Mouse (Mus musculus) left cerebral cortex, postnatal 14 days (tissue): ENCODE data around the gene Zfand2b. TPM values are rescaled to one million over a fixed set of nuclear protein-coding genes. Genes with fewer than 3 reads are reported as not detected.

Experiments used
- DNase-seq, 2 experiments: peaks; one replicate each; pipeline ENCODE4 v3.0.0; 2021 to 2022; ENCODE audit warnings: low spot score in 2 of 2, mixed read lengths in 1 of 2
- intact Hi-C: fragments of 180-260 bp; cut with DNase I; formaldehyde crosslinking; loops from one replicate; pipeline ENCODE4 v1.15.1; 2025
- total RNA-seq, 2 experiments: library from RNA; stranded (reverse); gene quantifications; 2 replicates each; pipeline ENCODE4 v1.2.3; 2021

The Zfand2b gene
- total RNA-seq, 2 experiments from 2014 or later: 21.4 to 22.8 TPM

DNA sequence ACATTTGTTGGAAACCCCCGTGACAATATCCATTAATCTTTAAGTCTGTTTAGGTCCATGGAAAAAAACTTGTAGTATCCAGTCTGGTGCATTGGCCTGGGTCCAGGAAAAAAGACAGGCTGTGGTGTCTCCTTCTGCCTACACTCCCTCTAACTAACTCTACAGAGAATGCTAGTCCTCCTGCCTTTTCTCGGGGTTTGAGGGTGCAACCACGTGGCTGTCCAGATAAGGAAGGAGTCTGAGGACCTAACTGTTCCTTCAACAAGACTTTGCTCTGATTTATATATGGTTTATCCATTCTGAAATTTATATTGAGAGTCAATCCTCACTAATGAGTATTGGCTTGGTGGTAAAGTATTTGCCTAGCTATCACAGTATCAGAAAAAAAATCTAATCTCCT, 12.6 kb upstream of the Zfand2b start:
- DNase-seq: no peak
- intact Hi-C loops: no loop called here

DNA sequence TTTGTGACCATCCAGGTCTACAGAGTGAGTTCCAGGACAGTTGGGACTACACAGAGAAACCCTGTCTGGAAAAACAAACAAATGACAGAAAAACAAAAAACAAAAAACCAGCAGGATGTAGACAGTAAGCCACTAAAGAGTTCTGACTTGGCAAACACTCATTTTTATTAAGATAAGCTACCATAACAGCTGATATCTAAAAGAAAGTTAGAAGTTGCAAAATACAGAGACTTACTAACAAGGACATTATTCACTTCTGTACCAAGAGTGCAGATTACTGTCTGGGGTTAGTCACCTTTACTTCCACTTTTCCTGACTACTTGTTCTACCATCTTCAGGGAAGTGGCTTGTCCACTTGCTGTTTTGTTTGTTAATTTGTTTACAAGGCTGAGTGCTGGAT, 9.5 kb upstream of the Zfand2b start:
- intact Hi-C loops: no loop called here
- DNase-seq: no peak

DNA sequence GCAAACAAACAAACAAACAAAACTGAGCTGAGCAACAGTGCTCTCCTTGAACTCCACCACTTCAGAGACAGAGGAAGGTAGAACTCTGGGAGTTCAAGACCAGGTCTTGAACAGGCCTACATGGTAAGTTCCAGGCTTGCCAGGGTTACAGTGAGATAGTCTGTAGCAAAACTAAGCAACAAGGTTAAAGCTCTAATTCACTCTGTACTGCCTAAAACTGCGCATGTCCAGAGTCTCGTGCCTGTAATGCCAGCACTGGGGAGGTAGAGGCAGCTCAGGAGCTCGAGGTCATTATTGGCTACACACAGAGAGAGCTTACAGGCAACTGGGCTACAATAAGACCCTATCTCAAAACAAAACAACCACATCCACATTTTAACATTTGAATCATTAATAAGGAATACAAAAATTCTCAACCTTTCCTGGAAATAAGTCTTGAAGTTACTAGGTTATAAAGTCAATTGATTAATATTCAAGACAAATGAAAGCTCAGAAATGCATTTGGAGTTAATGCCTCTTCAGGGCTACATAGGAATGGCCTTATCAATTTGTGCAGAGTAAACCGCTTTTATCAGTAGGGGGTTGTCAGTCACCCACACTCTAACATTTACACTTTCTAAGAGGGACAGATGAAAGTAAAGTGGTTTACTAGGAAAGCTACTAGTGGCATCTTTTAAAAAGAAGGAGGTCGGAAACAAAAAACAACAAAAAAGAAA, 8.7 kb upstream of the Zfand2b start:
- DNase-seq: no peak
- intact Hi-C loops: no loop called here

DNA sequence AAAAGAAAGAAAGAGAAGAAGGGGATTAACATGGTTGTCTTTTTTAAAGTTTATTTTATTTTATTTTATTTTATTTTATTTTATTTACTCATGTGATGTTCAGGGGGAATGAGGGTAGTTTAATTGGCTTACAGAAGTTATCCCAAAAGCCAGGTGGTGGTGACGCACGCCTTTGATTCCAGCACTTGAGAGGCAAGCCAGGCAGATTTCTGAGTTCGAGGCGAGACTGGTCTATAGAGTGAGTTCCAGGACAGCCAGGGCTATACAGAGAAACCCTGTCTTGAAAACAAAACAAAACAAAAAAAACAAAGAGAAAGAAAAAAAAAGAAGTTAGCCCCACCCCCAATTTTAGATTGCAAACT, 8.2 kb upstream of the Zfand2b start:
- DNase-seq: no peak
- intact Hi-C loops: no loop called here

DNA sequence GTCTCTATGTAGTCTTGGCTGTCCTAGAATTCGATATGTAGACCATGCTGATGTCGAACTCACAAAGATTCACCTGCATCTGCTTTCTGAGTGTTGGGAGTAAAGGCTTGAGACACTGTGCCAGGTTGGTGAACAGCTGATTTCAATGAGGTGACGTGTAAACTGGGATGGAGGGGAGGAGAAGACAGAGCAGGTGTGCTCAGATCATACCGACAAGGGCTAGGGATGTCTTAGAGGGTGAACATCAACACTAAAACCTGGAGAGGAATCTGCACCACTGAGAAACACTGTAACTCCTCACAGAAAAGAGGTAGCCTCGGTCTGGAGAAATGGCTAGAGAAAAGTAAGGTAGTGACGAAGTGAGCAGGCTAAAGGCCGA, 364 bp upstream of the Zfand2b start:
- intact Hi-C loops: no loop called here
- no peak for DNase-seq

DNA sequence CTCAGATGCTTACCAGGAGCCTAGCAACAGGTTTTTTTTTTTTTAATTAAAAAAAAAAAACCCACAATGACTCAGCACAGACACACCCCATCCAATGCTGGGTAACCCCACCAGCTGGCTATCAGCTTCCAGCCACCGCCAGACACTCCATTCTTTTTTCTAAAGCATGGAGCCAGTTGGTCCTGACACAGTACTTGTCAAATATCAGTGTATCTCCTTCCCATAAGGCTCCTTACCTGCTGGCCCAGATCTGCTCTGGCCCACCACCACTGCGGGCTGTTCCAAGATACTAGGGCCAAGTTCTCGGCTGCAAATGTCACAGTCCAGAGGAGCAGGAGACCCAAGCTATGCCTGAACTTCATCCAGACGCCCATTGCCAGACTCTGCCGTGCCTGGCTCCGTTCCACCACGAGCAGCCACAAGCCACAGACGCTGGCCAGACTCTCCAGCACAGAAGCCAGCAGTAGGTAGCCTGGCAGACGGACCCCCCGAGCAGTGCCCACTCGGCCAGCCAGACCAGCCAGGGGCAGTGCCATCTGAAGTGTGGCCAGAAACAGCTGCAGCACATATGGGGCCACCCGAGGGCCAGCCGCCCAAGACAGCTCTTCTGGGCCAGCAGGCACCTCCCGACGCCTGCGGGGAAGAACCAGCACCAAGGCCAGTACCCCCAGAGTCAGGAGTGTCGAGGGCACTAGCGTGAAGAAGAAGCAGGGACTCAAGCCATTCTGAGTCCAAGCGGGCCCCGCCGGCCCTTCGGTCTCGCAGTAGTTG, 11.1 kb downstream of the Zfand2b start:
- intact Hi-C loops: no loop called here
- DNase-seq: peak; percentile 48 to 53

DNA sequence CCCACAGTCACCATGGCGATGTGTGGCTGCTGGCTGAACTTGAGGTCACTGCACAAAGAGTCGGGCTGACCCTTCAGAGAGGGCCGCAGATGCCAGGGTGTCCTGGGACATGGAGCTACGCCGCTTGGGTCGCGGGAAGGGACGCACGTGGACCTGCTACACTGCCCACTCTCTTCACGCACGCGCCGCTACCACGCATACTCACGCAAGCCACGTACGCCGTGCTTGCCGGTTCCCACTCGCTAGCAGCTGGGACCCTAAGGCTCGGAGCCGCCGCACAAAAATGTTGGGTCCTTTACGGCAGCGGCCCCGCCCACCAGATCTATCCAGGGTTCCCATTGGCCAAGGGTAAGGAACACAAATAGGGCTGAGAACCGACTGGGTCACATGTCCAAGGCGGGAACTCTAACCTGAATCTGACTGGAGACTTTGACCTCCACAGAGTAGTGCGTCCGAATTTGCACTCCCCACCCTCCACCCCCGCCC, 11.7 kb downstream of the Zfand2b start, which contains the start of gene Abcb6:
TSS of gene Abcb6 (minus strand) at position 288 of the 486 bp plus-strand sequence.
- intact Hi-C loops: no loop called here
- DNase-seq: peak; percentile 95 to 97

DNA sequence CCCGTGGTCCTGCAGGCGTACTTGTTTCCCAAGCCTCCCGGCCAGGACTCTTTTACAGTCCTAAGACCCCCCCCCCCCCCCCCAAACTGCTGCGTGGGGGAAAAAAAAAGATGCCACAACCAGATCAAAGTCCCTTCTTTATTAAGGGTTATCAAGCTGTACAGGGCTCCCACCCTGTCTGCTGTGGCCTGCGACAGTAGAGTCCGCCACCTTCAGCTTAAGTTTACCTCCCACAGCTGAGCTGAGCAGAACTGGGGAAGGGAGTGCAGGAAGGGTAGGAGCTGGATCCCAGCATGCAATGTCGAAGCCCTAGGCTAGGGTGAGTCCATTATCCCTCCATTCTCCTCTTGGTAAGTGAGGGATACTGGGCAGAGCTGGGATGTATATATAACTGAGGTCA, 12.3 kb downstream of the Zfand2b start:
- intact Hi-C loops: no loop called here

DNA sequence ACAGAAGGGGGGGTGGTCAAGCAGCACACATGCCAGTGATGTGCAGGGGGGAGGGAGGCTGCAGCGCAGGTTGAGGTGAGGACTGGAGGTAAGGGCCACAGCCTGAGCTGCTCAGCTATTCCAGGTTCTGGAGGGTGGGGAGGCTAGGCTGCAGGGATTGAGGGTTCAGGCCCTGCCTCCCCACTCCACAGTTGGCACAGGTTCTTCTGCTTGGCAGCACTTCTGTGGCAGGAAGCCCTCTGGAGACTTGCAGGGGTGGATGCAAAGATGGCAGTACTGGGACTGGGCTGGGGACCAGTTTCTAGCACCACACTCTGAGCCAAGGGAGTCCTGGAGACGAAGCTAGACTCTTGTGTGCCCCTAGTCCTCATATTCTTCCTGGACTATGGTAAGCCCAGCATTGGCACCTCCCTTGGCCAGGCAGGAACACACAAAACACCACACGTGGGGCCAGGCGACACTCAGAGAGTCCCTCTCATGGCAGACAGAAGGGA, 13.0 kb downstream of the Zfand2b start:
- intact Hi-C loops: no loop called here
- no peak for DNase-seq

More for the DNA sequence above, 12.3 kb downstream of the Zfand2b start:
- DNase-seq: no peak

DNA sequence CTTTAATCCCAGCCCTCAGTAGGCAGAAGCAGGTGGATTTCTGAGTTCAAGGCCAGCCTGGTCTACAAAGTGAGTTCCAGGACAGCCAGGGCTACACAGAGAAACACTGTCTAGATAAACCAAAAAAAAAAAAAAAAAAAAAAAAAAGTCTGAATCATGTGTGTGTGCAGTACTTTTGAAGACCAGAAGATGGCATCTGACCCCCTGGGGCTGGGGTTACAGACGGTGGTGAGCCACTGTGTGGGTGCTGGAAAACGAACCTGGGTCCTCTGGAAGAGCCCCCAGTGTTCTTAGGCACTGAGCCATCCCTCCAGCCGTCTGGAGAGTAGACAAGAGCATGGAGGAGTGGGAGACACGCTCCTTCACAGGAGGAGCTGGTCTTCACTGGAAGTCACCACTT, 13.7 kb downstream of the Zfand2b start:
- intact Hi-C loops: no loop called here
- no peak for DNase-seq

DNA sequence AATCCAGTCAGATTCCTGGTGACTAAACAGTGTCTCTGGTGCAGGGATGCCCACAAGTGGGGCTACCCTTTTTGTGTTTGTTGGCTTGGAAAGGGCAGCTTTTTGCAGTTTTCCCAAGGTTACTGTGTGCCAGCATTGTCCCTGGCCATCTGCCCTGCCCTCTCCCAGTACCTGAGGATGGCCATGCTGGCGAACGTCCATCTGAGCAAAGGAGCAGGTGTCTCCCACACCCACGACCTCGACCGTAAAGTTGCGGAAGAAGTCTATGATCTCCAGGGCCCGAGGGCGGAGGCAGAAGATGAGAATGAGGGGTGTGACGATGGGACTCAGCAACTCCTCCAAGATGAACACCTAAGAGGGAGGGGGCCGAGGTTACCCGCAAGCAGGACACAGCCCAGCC, 17.0 kb downstream of the Zfand2b start:
- DNase-seq: no peak
- intact Hi-C loops: no loop called here

DNA sequence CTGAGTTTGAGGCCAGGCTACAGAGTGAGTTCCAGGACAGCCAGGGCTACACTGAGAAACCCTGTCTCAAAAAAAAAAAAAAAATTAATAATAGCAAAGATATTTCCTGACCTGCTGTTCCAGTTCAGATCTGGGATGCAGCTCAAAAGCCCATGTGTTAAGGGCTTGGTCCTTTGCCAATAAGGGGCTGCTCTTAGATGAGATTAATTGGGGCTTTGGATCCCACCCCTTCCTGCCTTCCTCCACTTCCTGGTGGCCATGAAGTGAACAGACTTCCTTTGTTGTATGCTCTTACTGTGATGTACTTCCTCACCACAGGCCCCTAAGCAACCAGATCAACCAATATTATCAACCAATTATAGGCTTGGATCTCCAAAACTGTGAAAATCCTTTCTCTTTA, 18.7 kb downstream of the Zfand2b start:
- DNase-seq: no peak
- intact Hi-C loops: no loop called here

DNA sequence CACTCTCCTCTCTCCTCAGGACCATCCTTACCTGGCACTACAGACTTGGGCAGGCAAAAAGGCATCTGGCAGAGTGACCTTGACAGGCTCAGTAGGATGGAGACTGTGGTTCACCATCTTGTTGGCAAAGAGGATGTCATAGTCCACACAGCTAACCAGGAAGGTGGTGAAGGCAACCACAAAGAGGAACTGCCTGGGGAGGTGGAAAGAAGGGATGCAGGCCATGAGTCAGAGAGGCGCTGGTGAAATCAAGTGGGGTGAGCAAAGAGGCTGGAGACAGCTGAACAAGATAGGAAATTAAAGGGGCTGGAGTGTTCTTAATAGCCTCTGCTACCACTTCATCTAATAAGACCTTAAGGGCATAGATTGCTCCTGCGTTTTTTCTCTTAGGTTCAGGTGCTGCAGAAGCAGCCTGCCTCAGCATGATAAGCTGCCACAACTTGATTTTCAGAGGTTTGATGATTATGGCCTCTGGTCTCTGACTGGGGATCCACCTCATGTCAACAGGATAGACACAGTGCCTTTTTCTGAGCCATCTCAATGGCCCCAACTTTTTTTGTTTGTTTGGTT, 19.6 kb downstream of the Zfand2b start:
- DNase-seq: no peak
- intact Hi-C loops: no loop called here

DNA sequence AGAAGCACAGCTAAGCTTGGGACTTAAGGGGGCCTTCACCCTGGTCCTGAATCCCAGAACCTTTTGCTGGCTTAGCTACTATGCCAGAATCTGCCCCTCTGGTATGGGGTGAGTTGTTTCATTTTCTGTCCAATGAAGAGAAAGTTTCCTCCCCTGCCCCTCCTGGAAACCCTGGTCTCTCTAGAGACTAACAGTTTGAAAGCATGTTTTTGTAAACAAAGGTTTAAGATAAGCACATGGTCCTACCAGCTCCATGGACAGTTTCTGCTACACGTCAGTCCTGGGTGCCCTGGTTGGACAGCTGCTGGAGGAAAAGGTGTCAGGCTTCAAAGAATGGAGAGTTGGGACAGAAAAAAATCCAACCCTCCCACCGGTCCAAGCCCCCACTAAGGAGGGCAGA, 22.1 kb downstream of the Zfand2b start:
- intact Hi-C loops: no loop called here

DNA sequence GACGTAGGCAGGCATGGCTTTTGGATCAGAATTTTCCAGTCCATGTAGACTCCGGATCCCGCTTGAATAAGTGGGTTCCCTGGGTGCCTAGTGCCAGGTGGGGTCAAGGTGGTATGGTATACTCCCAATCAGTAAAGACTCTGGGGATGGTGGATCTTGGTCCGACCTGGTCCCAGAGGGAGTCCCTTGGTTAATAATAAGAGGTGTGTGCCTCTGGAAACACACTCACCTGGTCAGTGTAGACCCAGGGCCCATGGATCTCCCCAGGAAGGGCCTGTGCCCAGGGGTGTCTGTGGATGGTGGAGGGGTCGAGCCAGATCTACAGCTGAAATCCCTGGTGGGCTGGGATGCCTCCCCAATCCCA, 22.8 kb downstream of the Zfand2b start:
- intact Hi-C loops: no loop called here
- DNase-seq: no peak

More for the DNA sequence above, 22.1 kb downstream of the Zfand2b start:
- no peak for DNase-seq

DNA sequence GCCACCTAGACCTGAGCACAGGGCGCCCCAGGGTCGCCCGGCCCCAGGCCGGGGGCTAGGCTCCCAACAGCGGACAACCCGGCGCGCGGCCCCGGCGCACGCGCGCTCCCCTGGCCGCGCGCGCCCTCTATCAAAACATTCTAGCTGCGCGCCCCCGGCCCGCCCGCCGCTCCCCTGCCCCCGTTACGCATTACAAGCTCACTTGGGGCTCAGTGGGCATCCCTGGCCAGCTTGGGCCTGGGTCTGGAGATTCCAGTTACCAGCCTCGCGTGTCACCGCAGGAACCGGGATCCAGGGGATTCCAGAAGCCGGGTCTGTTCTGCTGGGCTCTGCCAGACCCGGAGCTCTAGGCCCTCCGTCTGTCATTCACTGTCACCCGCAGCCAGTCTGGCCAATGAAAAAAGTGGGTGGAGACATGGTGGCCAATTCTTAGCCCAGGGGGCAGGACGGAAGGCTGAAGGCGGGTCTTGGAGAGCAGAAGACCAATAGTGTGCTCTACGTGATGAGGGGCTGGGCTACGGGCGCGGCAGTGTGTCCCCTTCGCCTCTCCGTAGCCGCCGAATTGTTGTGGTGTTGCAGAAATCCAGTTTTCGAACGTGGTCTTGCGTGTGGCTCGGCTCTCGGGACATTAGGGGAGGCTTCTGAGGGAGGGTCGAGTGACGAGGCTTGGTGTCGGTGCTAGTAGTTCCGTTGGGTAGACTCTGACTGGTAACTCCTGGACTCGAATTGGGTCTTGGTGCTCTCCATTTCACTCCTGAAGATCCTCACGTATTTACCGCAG, 23.4 kb downstream of the Zfand2b start, which contains the start of the genes Ankzf1 and Atg9a:
TSS of gene Ankzf1 (plus strand) at position 530 of the 781 bp plus-strand sequence.
TSS of gene Atg9a (minus strand) at position 575 of the 781 bp plus-strand sequence.
- intact Hi-C loops: no loop called here
- peak; percentile 95 to 99 for DNase-seq

DNA sequence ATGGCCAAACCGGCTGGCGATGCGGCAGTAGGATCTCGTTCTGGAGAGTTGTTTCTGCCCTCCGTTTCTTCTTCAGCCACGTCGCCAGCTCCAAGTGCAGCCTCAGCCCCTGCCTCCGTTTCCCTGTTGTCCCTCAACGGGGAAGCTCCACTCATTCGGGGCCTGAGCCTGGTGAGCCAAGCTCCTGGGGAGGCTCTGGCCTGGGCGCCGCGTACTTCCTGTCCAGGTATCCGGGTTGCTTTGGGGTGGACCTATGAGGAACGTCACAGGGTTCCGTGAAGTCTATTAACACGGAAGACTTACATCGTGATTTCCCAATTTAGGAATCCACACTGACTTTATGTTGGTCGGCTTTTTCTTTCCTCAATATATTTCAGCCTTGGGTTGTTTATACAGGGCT, 24.0 kb downstream of the Zfand2b start:
- intact Hi-C loops: no loop called here
- peak in 1 of 2 experiments; percentile 49 for DNase-seq

DNA sequence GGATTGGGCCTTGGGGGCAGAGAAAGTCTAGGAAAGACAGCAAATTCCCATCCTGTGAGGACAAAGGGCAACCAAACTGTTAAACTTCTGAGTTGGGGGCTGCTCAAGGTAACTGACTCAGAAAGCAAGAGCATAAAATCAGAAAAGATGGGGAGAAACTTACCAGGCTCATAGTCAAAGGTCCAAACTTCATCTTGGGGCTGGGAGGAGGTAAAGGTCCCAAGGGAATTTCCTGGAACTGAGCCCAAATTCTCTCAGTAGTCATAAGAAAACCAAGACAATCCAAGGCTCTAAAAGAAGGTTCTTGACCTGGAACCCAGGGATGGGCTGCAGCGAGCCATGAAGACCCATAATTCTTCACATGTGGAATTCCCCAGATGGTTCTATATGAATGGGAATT, 32.8 kb downstream of the Zfand2b start:
- no peak for DNase-seq
- intact Hi-C loops: no loop called here

DNA sequence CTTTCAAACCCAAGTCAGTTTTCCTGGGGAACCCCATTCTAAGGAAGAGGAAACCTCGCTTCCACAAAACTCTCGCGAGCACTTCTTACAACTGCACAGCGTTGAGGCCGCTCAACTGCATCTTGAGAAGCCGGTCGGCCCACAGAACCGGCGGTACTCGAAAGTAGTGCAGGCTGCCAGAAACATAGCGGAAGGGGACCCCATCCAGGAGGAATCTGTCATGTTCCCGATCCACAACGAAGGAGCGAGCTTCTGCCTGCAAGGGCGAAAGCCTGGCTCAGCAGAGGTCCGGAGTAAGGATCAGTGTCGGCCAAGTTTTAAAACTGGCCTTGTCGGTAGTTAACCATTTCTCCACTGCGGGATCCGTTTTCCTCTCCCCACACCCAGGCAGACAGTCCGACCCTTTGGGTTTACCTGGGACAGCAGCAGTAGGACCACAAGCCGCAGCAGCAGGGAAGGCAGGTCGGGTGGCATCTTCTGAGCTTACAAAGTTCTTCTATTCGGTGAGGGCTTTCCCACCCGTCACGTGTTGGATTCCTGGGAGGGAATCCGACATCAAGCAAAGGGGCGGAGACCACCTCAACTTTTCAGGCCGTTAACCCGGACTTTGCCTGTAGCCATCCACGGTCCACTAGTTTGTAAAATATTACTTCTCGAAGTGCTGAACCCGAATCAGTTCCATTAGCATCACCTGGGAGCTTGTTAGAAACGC, 40.7 kb downstream of the Zfand2b start:
- intact Hi-C loops: no loop called here
- no peak for DNase-seq
